Mouse (Mus musculus) lung, embryonic 15.5 days (tissue): ENCODE measurements at regions not wholly inside any gene's neighbourhood (a gene's known extent, or its start where the extent isn't known, plus 50 kb on each side); places are given as distances from the start of the nearest gene placed in this dataset.

Source experiments
- ATAC-seq: fragments of 200-750 bp; cut with Nextera tagmentation; 2 replicates; pipeline ENCODE4 v1.8.0; 2017; ENCODE audit warnings: moderate number of reproducible peaks, borderline replicate concordance; ENCODE audit not compliant: low FRiP score, low TSS enrichment; ENCODE audit errors: extremely low read depth
- H3K27ac ChIP-seq: fragments of 300-500 bp; sonication (generic); 2 replicates; pipeline ENCODE4 v1.5.1; 2015; ENCODE audit warnings: moderate library complexity, mild to moderate bottlenecking, inconsistent platforms
- H3K27me3 ChIP-seq: fragments of 300-500 bp; sonication (generic); 2 replicates; pipeline ENCODE4 v1.6.1; 2015; ENCODE audit warnings: inconsistent platforms
- H3K36me3 ChIP-seq: fragments of 300-500 bp; sonication (generic); 2 replicates; pipeline ENCODE4 v1.6.1; 2015; ENCODE audit warnings: inconsistent platforms
- H3K4me1 ChIP-seq: fragments of 300-500 bp; sonication (generic); 2 replicates; pipeline ENCODE4 v1.6.1; 2015; ENCODE audit warnings: inconsistent platforms
- H3K4me2 ChIP-seq: fragments of 300-500 bp; sonication (generic); 2 replicates; pipeline ENCODE4 v1.6.1; 2015; ENCODE audit warnings: inconsistent platforms, mild to moderate bottlenecking, moderate library complexity
- H3K4me3 ChIP-seq: fragments of 300-500 bp; sonication (generic); 2 replicates; pipeline ENCODE4 v1.5.1; 2015; ENCODE audit warnings: mild to moderate bottlenecking, inconsistent platforms
- H3K9ac ChIP-seq: fragments of 300-500 bp; sonication (generic); 2 replicates; pipeline ENCODE4 v1.6.1; 2015; ENCODE audit warnings: inconsistent platforms
- H3K9me3 ChIP-seq: fragments of 300-500 bp; sonication (generic); 2 replicates; pipeline ENCODE4 v1.6.1; 2016; ENCODE audit warnings: inconsistent platforms
- WGBS: fragments of 180-500 bp; shearing (Covaris S2); methylation state at CpG from one replicate; pipeline ENCODE4 v1.1.7; 2015; 5-methylcytosine and 5-hydroxymethylcytosine counted together

DNA sequence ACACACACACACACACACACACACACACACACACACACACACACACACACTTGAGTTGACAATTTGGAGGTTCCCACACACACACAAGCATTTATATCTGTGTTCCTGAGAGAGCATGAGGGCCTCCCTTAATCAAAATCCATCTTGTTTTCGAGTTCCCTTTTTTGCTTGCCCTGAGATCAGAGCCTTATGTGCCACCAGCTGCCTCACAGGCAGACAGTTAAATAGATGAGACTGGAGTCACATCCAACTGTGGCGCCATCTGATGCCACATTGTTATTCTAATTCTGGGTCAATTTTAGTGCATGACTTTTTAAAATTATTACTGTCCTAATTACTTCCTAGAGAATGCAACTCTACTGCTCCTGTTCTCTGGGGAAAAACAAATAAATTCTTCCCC, 91.2 kb upstream of the Syndig1 start:
- H3K36me3 ChIP-seq: no peaks in the 10 kb centered on the region
- no peaks in the 10 kb centered on the region for H3K9me3 ChIP-seq
- H3K4me3 ChIP-seq: no peak overlapping the region
- no peak overlapping the region for H3K4me2 ChIP-seq
- H3K27me3 ChIP-seq: no peaks in the 10 kb centered on the region
- 63% methylated on average over 2 of the region's 2 CpGs for WGBS
- no peak for ATAC-seq
- no peak overlapping the region for H3K9ac ChIP-seq
- H3K27ac ChIP-seq: no peak overlapping the region
- H3K4me1 ChIP-seq: no peaks in the 10 kb centered on the region

GRCm38 (mm10) chr2:149739886-149740285, 89.1 kb upstream of the Syndig1 start:
- H3K27ac ChIP-seq: no peak overlapping the region
- H3K27me3 ChIP-seq: no peaks in the 10 kb centered on the region
- H3K9ac ChIP-seq: no peak overlapping the region
- no peak overlapping the region for H3K4me3 ChIP-seq
- WGBS: 65% methylated on average over 2 of the region's 2 CpGs
- H3K4me2 ChIP-seq: no peak overlapping the region
- H3K9me3 ChIP-seq: no peaks in the 10 kb centered on the region
- H3K4me1 ChIP-seq: no peaks in the 10 kb centered on the region
- no peak for ATAC-seq
- H3K36me3 ChIP-seq: no peaks in the 10 kb centered on the region

- 81% methylated on average over 2 of the region's 2 CpGs for WGBS
- Histone ChIP-seq H3K9ac (no peak overlapping the region), H3K27me3 (no peaks in the 10 kb centered on the region), H3K4me3 (no peak overlapping the region), H3K4me2 (no peak overlapping the region), H3K27ac (no peak overlapping the region), H3K36me3 (no peaks in the 10 kb centered on the region), H3K4me1 (no peaks in the 10 kb centered on the region), H3K9me3 (no peaks in the 10 kb centered on the region)
- no peak for ATAC-seq
Measured at GRCm38 (mm10) chr2:149742661-149743060, 86.3 kb upstream of the Syndig1 start.

DNA sequence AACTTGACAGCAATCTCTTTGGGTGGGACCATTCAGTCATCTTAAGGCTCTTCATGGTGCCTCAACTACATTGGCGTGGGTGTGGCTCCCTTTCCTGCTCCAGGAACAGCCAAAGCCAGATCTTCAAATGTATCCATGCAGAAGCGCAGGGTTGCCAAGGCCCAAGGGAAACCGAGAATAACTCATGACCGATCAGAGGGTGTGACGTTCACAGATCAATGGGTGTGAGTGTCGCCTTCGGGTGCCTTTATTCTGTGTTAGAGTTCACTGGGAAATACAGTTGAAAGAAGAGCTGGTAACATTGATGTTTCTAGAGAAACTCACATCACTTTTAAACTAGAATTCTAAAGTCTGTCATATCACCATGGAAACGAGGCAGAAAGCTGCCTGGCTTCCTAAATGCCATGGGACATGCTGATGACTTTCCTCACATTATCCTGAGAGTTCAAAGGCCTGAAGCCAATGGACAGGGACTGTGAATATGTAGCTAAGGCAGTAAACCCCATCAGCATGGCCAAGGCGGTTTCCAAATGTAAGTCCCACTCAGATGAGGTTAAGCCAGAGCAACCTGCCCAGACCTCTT, 80.7 kb upstream of the Syndig1 start:
- no peak for ATAC-seq
- H3K4me2 ChIP-seq: no peak overlapping the region
- no peaks in the 10 kb centered on the region for H3K36me3 ChIP-seq
- H3K27ac ChIP-seq: no peak overlapping the region
- H3K4me3 ChIP-seq: no peak overlapping the region
- no peak overlapping the region for H3K9ac ChIP-seq
- no peaks in the 10 kb centered on the region for H3K9me3 ChIP-seq
- WGBS: 83% methylated on average over 9 of the region's 9 CpGs
- H3K27me3 ChIP-seq: no peaks in the 10 kb centered on the region
- H3K4me1 ChIP-seq: no peaks in the 10 kb centered on the region

- H3K4me3 ChIP-seq: no peak overlapping the region
- H3K4me2 ChIP-seq: no peak overlapping the region
- H3K27me3 ChIP-seq: no peaks in the 10 kb centered on the region
- H3K27ac ChIP-seq: no peak overlapping the region
- H3K9ac ChIP-seq: no peak overlapping the region
- no peaks in the 10 kb centered on the region for H3K4me1 ChIP-seq
- 75% methylated on average over 4 of the region's 4 CpGs for WGBS
- no peaks in the 10 kb centered on the region for H3K36me3 ChIP-seq
- ATAC-seq: no peak
- H3K9me3 ChIP-seq: no peaks in the 10 kb centered on the region
Measured at GRCm38 (mm10) chr2:149759151-149759550, 69.9 kb upstream of the Syndig1 start.

DNA sequence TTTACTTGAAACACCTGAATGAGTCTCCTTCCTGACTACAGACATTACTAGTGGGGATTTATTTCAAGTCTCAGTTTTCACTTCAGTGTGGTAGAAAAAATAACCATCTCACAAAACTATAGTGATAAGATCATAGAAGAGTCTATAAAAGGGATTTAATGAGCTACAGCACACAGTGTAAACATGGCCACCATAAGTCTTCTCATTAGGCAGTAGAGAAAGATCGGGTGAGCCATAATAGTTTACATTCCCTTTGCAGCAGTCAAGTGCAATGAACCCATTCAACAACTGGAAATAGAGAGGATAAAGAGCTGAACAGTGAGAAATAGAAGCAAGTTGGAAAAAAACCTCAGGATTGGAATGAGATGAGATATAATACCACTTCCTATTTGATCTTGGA, 65.1 kb upstream of the Syndig1 start:
- WGBS: 54% methylated on average over 1 of the region's 1 CpGs
- no peak for ATAC-seq

GRCm38 (mm10) chr2:149768027-149768426, 61.0 kb upstream of the Syndig1 start:
- Histone ChIP-seq H3K36me3 (no peaks in the 10 kb centered on the region), H3K27me3 (no peaks in the 10 kb centered on the region), H3K27ac (no peak overlapping the region), H3K4me3 (no peak overlapping the region), H3K9me3 (no peaks in the 10 kb centered on the region), H3K4me1 (no peaks in the 10 kb centered on the region), H3K9ac (no peak overlapping the region), H3K4me2 (no peak overlapping the region)
- no peak for ATAC-seq
- 65% methylated on average over 1 of the region's 1 CpGs for WGBS

More for the DNA sequence above, 65.1 kb upstream of the Syndig1 start:
- H3K4me1 ChIP-seq: no peaks in the 10 kb centered on the region
- H3K4me2 ChIP-seq: no peak overlapping the region
- no peaks in the 10 kb centered on the region for H3K36me3 ChIP-seq
- H3K9me3 ChIP-seq: no peaks in the 10 kb centered on the region
- no peaks in the 10 kb centered on the region for H3K27me3 ChIP-seq
- H3K9ac ChIP-seq: no peak overlapping the region
- no peak overlapping the region for H3K4me3 ChIP-seq
- H3K27ac ChIP-seq: no peak overlapping the region

DNA sequence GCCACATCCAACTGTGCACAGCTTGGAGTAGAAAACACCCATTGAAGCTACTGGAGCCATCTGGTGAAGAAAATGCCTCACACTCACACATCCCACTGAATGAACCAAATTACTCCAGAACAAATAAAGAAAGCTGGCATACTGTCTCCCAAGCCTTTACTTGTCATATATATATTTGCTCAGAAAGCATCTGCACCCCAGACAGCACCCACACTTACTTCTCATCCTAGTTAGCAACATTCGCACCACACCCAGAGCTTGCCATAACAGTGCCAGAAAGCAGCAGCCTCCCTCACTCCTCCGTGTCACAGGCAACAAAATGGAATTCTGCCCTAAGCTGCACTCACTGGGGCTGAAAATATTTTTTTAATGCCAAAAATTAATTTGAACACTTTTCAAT, 60.5 kb upstream of the Syndig1 start:
- no peak for ATAC-seq
- Histone ChIP-seq H3K9me3 (no peaks in the 10 kb centered on the region), H3K27me3 (no peaks in the 10 kb centered on the region), H3K4me3 (no peak overlapping the region), H3K9ac (no peak overlapping the region), H3K4me2 (no peak overlapping the region), H3K4me1 (no peaks in the 10 kb centered on the region), H3K27ac (no peak overlapping the region), H3K36me3 (no peaks in the 10 kb centered on the region)
- 64% methylated on average over 2 of the region's 2 CpGs for WGBS

DNA sequence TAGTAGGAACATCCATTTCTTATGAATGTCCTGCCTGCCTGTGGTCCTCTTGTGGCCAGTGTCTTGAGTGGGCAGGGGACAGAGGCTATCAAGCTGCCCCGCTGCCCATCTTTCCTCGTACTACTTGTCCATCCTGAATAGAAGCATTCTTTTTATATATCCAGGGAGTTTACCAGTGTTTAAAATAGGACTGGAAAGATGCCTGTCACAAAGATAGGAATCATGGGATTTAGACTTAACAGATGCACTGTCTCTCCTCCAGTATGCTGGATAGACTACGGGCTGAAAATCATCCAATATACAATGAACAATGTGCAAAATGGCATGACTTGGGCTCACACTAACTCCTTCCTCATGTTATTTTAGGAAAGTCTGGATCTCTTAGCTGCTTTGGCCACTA, 51.7 kb upstream of the Syndig1 start:
- H3K4me3 ChIP-seq: no peak overlapping the region
- H3K9me3 ChIP-seq: no peaks in the 10 kb centered on the region
- H3K4me2 ChIP-seq: no peak overlapping the region
- no peak overlapping the region for H3K27ac ChIP-seq
- 76% methylated on average over 3 of the region's 3 CpGs for WGBS
- H3K27me3 ChIP-seq: no peaks in the 10 kb centered on the region
- ATAC-seq: no peak
- H3K9ac ChIP-seq: no peak overlapping the region
- no peaks in the 10 kb centered on the region for H3K36me3 ChIP-seq
- no peaks in the 10 kb centered on the region for H3K4me1 ChIP-seq
